Mouse (Mus musculus): ENCODE measurements around the gene Fam114a1. TPM values are rescaled to one million over a fixed set of nuclear protein-coding genes. Genes with fewer than 3 reads are reported as not detected.

Fam114a1 gene
- polyA plus RNA-seq, 1 experiment = 6.1 TPM

DNA sequence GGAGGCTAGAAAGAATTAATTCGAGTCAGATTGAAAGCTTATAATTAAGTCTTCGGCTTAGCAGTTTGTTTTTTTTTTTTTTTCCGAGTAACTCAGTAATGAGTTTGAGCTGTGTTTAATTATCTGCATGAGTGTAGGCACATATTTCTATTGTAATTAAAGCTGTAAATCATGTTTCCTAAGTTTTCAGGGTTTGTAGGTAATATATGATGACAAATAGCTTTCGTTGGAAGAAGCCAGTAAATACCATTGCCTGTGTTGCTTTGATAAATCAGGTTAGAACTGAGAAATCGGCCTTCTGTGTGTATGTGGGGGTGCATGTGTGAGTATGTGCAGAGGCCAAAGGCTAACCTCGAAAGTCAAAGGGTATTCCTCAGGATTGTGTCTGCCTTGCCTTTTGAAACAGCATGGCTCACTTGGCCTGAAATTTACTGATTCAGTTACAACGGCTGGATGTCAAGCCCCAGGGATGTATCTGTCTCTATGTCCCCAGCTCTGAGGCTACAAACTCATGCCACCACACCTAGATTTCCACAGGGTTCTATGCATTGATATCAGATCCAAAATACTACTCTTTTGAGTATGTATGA, 34.2 kb downstream of the Fam114a1 start:
- DNase-seq (ENCODE audit: low read depth in 1 of 2, low spot score in 2 of 2) = no peak
- Histone ChIP-seq H3K4me1 (ENCODE audit: control insufficient read depth, insufficient read depth, insufficient read length) (peaks cover 18% of the 10 kb centered on the region), H3K4me3 (ENCODE audit: extremely low read depth, insufficient read depth, insufficient read length) (no peak overlapping the region), H3K27ac (ENCODE audit: insufficient read depth, low read length) (no peak overlapping the region), H3K36me3 (ENCODE audit: control insufficient read depth, insufficient read depth, low read length) (no peaks in the 10 kb centered on the region), H3K27me3 (ENCODE audit: control insufficient read depth, insufficient read depth, low read length) (no peaks in the 10 kb centered on the region)
- no peak for TF ChIP-seq CTCF (IDR thresholded peaks at IDR 0.05; ENCODE audit: extremely low read depth, insufficient read depth, insufficient read length, insufficient replicate concordance)
- no peak for TF ChIP-seq POLR2A (IDR thresholded peaks at IDR 0.05; ENCODE audit: low read depth, low read length)
- WGBS = 88% methylated on average over 7 of the region's 7 CpGs

DNA sequence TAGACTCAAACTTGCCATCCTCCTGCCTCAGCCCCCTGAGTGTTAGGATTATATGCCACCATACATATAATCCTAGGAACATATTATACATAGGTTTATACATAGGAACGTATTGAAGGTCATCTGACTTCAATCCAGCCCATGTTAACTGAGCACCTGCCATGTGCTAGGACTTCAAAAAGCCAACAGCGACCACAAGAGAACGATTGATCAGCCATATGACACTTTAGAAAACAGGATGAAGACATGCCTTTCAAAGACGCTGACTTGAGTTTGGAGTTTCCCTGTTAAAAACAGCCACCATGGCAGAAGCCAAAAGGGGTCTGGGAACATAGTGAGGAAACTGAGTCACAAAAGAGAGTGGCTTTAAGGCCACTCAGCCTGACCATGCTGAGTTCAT, 35.4 kb downstream of the Fam114a1 start:
- H3K27ac ChIP-seq (ENCODE audit: insufficient read depth, low read length) = no peak overlapping the region
- H3K27me3 ChIP-seq (ENCODE audit: control insufficient read depth, insufficient read depth, low read length) = no peaks in the 10 kb centered on the region
- H3K36me3 ChIP-seq (ENCODE audit: control insufficient read depth, insufficient read depth, low read length) = no peaks in the 10 kb centered on the region; the same call in 1 of the 2 replicates
- peaks cover 18% of the 10 kb centered on the region for H3K4me1 ChIP-seq (ENCODE audit: control insufficient read depth, insufficient read depth, insufficient read length)
- TF ChIP-seq CTCF (IDR thresholded peaks at IDR 0.05; ENCODE audit: extremely low read depth, insufficient read depth, insufficient read length, insufficient replicate concordance) = no peak
- TF ChIP-seq POLR2A (IDR thresholded peaks at IDR 0.05; ENCODE audit: low read depth, low read length) = no peak
- no peak overlapping the region for H3K4me3 ChIP-seq (ENCODE audit: extremely low read depth, insufficient read depth, insufficient read length)
- WGBS = 69% methylated on average over 4 of the region's 4 CpGs
- no peak for DNase-seq (ENCODE audit: low read depth in 1 of 2, low spot score in 2 of 2)

DNA sequence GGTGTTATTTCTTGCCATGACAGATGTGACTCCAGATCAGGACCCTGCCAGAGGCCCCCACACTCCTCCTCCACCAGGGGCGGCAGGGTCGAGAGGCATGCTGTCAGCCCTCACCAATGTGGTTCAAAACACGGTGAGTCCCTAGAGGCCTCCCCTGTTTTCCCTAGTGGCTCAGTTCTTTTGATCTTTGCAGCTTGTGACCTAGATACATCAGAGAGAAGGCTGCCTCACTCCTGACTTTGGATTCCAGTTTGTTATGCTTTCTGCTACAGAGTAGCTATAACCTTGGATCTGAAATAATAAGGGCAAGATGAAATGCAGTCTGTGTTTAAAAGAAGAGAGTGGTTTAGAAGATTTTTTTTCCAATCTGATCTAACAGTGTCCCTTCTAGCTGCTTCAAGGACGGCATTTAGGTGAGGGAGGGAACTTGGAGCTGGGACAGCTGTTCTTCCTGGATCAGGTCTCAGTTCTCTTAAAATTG, 36.2 kb downstream of the Fam114a1 start:
- WGBS = 27% methylated on average over 4 of the region's 4 CpGs
- Histone ChIP-seq H3K36me3 (ENCODE audit: control insufficient read depth, insufficient read depth, low read length) (no peaks in the 10 kb centered on the region; the same call in 1 of the 2 replicates), H3K27me3 (ENCODE audit: control insufficient read depth, insufficient read depth, low read length) (no peaks in the 10 kb centered on the region), H3K27ac (ENCODE audit: insufficient read depth, low read length) (0 out of 2 replicates have a peak overlapping the region, but pooled peaks have one; percentile 5), H3K4me3 (ENCODE audit: extremely low read depth, insufficient read depth, insufficient read length) (no peak overlapping the region), H3K4me1 (ENCODE audit: control insufficient read depth, insufficient read depth, insufficient read length) (peaks cover 18% of the 10 kb centered on the region)
- TF ChIP-seq POLR2A (IDR thresholded peaks at IDR 0.05; ENCODE audit: low read depth, low read length) (no peak), CTCF (IDR thresholded peaks at IDR 0.05; ENCODE audit: extremely low read depth, insufficient read depth, insufficient read length, insufficient replicate concordance) (no peak)
- no peak for DNase-seq (ENCODE audit: low read depth in 1 of 2, low spot score in 2 of 2)

DNA sequence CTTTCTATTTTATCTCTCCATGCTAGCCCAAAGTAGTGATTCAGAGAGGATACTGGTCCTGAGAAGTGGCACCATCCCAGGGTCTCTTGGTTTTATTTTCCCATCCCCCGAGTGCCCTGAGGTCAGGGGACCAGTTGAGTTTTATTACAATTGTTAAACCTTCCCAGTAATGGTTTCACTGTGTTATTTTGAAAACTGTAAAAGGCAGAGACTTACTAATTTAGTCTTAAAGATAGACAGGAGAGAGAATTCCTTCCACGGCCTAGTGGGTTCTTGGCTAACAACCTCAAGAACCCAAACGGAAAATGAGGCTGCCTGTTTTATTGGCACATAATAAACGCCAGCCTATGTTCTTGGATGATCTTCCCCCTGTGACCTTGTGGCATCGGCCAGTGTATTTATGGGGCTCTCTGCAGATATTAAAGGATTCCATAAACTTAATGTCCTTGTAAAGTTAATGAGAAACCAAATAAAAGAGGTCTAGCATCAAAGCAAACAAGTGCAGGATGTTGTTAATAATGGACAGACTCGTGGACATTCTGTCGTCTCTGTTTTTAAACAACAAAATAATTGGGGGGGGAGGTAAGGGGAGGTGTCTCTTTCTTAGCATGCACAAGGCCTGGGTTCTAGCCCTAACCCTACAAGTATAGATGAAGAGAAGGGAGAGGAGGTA, 42.2 kb downstream of the Fam114a1 start:
- TF ChIP-seq POLR2A (IDR thresholded peaks at IDR 0.05; ENCODE audit: low read depth, low read length) (no peak), CTCF (IDR thresholded peaks at IDR 0.05; ENCODE audit: extremely low read depth, insufficient read depth, insufficient read length, insufficient replicate concordance) (no peak)
- 85% methylated on average over 7 of the region's 7 CpGs for whole genome bisulfite sequencing
- no peaks in the 10 kb centered on the region for H3K27me3 ChIP-seq (ENCODE audit: control insufficient read depth, insufficient read depth, low read length)
- no peak for DNase-seq (ENCODE audit: low read depth in 1 of 2, low spot score in 2 of 2)
- H3K36me3 ChIP-seq (ENCODE audit: control insufficient read depth, insufficient read depth, low read length) = no peaks in the 10 kb centered on the region; the same call in 1 of the 2 replicates
- H3K27ac ChIP-seq (ENCODE audit: insufficient read depth, low read length) = no peak overlapping the region
- H3K4me3 ChIP-seq (ENCODE audit: extremely low read depth, insufficient read depth, insufficient read length) = no peak overlapping the region
- peaks cover 6% of the 10 kb centered on the region; the same call in 1 of the 2 replicates for H3K4me1 ChIP-seq (ENCODE audit: control insufficient read depth, insufficient read depth, insufficient read length)

DNA sequence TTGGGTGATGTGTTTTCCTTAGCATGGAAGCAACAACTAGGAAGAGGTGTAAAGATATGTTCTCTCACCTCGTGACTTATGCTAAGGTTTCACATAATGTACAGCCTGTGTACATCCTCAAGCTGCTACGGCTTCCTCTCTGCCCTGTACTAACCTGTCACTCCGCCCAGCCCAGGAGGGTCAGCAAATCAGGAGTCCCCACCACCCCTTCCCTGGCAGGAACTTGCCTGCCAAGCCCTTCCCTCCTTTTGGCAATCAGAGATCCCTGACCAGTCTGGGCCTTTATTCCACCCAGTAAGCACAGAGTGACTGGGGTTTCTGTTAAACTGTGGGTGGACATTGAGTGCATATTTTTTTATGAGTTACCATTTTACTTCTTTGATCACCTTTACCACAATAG, 45.6 kb downstream of the Fam114a1 start:
- Histone ChIP-seq H3K27ac (ENCODE audit: insufficient read depth, low read length) (no peak overlapping the region), H3K4me3 (ENCODE audit: extremely low read depth, insufficient read depth, insufficient read length) (no peak overlapping the region), H3K36me3 (ENCODE audit: control insufficient read depth, insufficient read depth, low read length) (no peaks in the 10 kb centered on the region), H3K27me3 (ENCODE audit: control insufficient read depth, insufficient read depth, low read length) (no peaks in the 10 kb centered on the region), H3K4me1 (ENCODE audit: control insufficient read depth, insufficient read depth, insufficient read length) (no peaks in the 10 kb centered on the region; the same call in 1 of the 2 replicates)
- TF ChIP-seq CTCF (IDR thresholded peaks at IDR 0.05; ENCODE audit: extremely low read depth, insufficient read depth, insufficient read length, insufficient replicate concordance) (no peak), POLR2A (IDR thresholded peaks at IDR 0.05; ENCODE audit: low read depth, low read length) (no peak)
- WGBS = 90% methylated on average over 3 of the region's 3 CpGs
- DNase-seq (ENCODE audit: low read depth in 1 of 2, low spot score in 2 of 2) = no peak

DNA sequence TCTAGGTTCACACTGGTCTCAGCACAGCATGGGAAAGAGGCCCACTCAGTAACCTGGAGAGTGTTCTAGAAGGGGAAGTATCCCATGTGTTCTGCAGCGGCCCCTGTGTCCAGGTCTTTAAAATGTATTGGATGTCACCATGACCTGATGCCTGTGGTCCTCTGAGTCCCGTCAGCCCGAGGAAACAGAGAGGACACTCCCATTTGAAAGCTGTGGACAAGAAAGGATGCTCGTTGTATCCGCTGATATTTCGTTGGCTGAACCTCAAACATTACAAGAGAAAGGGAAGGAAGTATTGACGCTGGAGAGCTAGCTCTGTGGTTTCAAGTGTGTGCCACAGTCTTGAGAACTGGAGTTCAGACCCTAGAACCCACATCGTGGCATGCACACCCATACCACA, 49.2 kb downstream of the Fam114a1 start:
- Histone ChIP-seq H3K4me1 (ENCODE audit: control insufficient read depth, insufficient read depth, insufficient read length) (no peaks in the 10 kb centered on the region; the same call in 1 of the 2 replicates), H3K27me3 (ENCODE audit: control insufficient read depth, insufficient read depth, low read length) (no peaks in the 10 kb centered on the region), H3K4me3 (ENCODE audit: extremely low read depth, insufficient read depth, insufficient read length) (no peak overlapping the region), H3K27ac (ENCODE audit: insufficient read depth, low read length) (no peak overlapping the region), H3K36me3 (ENCODE audit: control insufficient read depth, insufficient read depth, low read length) (no peaks in the 10 kb centered on the region)
- TF ChIP-seq POLR2A (IDR thresholded peaks at IDR 0.05; ENCODE audit: low read depth, low read length) (no peak), CTCF (IDR thresholded peaks at IDR 0.05; ENCODE audit: extremely low read depth, insufficient read depth, insufficient read length, insufficient replicate concordance) (no peak)
- WGBS = 7% methylated on average over 8 of the region's 8 CpGs
- no peak for DNase-seq (ENCODE audit: low read depth in 1 of 2, low spot score in 2 of 2)

DNA sequence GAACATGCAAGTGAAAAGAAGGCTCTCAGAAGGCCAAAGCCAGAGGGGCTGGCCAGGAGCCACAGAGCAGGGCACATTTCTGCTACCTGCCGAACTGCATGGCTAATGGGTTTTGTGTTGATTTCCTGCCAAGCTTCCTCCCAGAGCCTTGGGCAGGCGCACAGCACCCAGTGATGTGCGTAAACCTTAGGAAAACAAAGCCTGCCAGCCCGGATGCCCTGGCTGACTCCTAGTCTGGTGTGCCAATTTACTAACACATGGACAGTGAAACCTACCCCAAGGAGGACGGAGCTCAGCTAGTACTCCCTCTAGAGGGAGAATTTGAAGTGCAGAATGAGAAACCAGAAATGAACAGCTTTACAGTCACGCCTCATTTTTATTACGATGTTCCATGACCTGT, 50.0 kb downstream of the Fam114a1 start:
- no peaks in the 10 kb centered on the region; the same call in 1 of the 2 replicates for H3K4me1 ChIP-seq (ENCODE audit: control insufficient read depth, insufficient read depth, insufficient read length)

More for the DNA sequence above, 50.0 kb downstream of the Fam114a1 start:
- Histone ChIP-seq H3K27ac (ENCODE audit: insufficient read depth, low read length) (0 out of 2 replicates have a peak overlapping the region, but pooled peaks have one; percentile 9), H3K36me3 (ENCODE audit: control insufficient read depth, insufficient read depth, low read length) (no peaks in the 10 kb centered on the region), H3K4me3 (ENCODE audit: extremely low read depth, insufficient read depth, insufficient read length) (no peak overlapping the region), H3K27me3 (ENCODE audit: control insufficient read depth, insufficient read depth, low read length) (no peaks in the 10 kb centered on the region)
- TF ChIP-seq CTCF (IDR thresholded peaks at IDR 0.05; ENCODE audit: extremely low read depth, insufficient read depth, insufficient read length, insufficient replicate concordance) = no peak
- no peak for TF ChIP-seq POLR2A (IDR thresholded peaks at IDR 0.05; ENCODE audit: low read depth, low read length)
- no peak for DNase-seq (ENCODE audit: low read depth in 1 of 2, low spot score in 2 of 2)
- 26% methylated on average over 7 of the region's 7 CpGs for WGBS

Measured in spleen, adult 2 months (tissue).